Mouse (Mus musculus) E14TG2a.4 (cell line): ENCODE measurements at regions not wholly inside any gene's neighbourhood (a gene's known extent, or its start where the extent isn't known, plus 50 kb on each side); places are given as distances from the start of the nearest gene placed in this dataset.

Source experiments
- CTCF ChIP-seq: conservative IDR thresholded peaks from 2 replicates; pipeline ENCODE4 v1.5.1; 2014; ENCODE audit warnings: low read length
- NANOG ChIP-seq: IDR thresholded peaks from 2 replicates; pipeline ENCODE4 v1.6.1; 2014; ENCODE audit warnings: borderline replicate concordance, low read length, mixed read lengths
- POU5F1 ChIP-seq: IDR thresholded peaks from 2 replicates; pipeline ENCODE4 v1.6.1; 2014; ENCODE audit warnings: low read length, borderline replicate concordance

DNA sequence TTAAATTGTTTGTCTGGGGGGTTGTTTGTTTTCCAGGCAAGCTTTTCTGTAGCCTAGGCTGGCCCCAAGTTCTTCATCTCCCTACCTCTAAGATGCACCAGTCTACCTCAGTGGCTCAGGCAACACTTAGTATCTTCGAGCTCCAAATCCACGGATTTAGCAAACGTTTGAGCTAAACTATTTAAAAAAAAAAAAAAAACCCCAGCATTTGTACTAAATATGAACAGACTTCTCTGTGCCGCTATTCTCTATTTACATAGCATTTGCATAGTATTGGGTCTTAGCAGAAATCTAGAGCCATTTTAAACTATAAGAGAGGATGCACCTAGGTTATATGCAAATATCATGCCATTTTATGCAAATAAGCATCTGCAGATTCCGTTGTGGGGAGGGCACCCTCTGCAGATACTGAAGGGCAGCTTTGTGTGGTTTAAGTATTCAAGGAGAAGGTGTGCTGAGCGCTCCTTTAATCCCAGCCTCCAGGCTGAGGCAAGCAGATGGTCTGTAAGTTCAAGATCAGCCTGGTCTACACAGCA lies 123.4 kb upstream of the Slc22a12 start:
- TF ChIP-seq CTCF = no peak
- no peak for TF ChIP-seq POU5F1
- no peak for TF ChIP-seq NANOG
